Mouse (Mus musculus): ENCODE measurements around the gene Lgals7. TPM values are rescaled to one million over a fixed set of nuclear protein-coding genes. Genes with fewer than 3 reads are reported as not detected.

Gene Lgals7
- polyA plus RNA-seq, 1 experiment from 2014 or later, result 0.66 TPM

GRCm38 (mm10) chr7:28913171-28913570, 49.5 kb downstream of the Lgals7 start:
- no peaks in the 10 kb centered on the region for H3K27me3 ChIP-seq (ENCODE audit: control insufficient read depth, insufficient read depth, low read length)
- DNase-seq (ENCODE audit: low spot score) (no peak), ATAC-seq (ENCODE audit: insufficient read depth, low FRiP score, low TSS enrichment) (no peak)
- no peak overlapping the region for H3K4me3 ChIP-seq (ENCODE audit: low read depth, low read length)
- H3K27ac ChIP-seq (ENCODE audit: low read depth, low read length), result no peak overlapping the region
- peaks cover 34% of the 10 kb centered on the region for H3K36me3 ChIP-seq (ENCODE audit: control insufficient read depth, insufficient read depth, low read length)
- 85% methylated on average over 11 of the region's 11 CpGs for WGBS
- no peaks in the 10 kb centered on the region for H3K9me3 ChIP-seq (ENCODE audit: control insufficient read depth, low read length)
- H3K4me2 ChIP-seq (ENCODE audit: low read depth), result no peak overlapping the region
- no peaks in the 10 kb centered on the region for H3K4me1 ChIP-seq (ENCODE audit: control insufficient read depth, insufficient read depth, low read length)
- no peak overlapping the region for H3K9ac ChIP-seq (ENCODE audit: low read length)

Other genes starting within 250 kb of the Lgals7 start
- gene Acp7, start 232.5 kb upstream of the Lgals7 start, polyA plus RNA-seq (2014; fragmentation: Nextera tagmentation; extraction: Ambion mirVana), result not detected in 2 replicates
- 5.3 and 6.0 TPM in 2 replicates for gene Fbxo27, start 171.0 kb upstream of the Lgals7 start, polyA plus RNA-seq (2014; fragmentation: Nextera tagmentation; extraction: Ambion mirVana)
- gene Fbxo17, start 147.0 kb upstream of the Lgals7 start, polyA plus RNA-seq (2014; fragmentation: Nextera tagmentation; extraction: Ambion mirVana), result 7.3 and 7.7 TPM in 2 replicates
- gene Mrps12, start 122.0 kb upstream of the Lgals7 start, polyA plus RNA-seq (2014; fragmentation: Nextera tagmentation; extraction: Ambion mirVana), result 128 and 129 TPM in 2 replicates
- gene Sars2, start 121.9 kb upstream of the Lgals7 start, polyA plus RNA-seq (2014; fragmentation: Nextera tagmentation; extraction: Ambion mirVana), result 28.8 and 32.4 TPM in 2 replicates
- 1.1 and 1.9 TPM in 2 replicates for gene Ccer2, start 107.7 kb upstream of the Lgals7 start, polyA plus RNA-seq (2014; fragmentation: Nextera tagmentation; extraction: Ambion mirVana)
- 73.0 and 77.0 TPM in 2 replicates for gene Sirt2, start 97.1 kb upstream of the Lgals7 start, polyA plus RNA-seq (2014; fragmentation: Nextera tagmentation; extraction: Ambion mirVana)
- 49.7 and 57.3 TPM in 2 replicates for gene Nfkbib, start 96.3 kb upstream of the Lgals7 start, polyA plus RNA-seq (2014; fragmentation: Nextera tagmentation; extraction: Ambion mirVana)
- 2.6 and 2.8 TPM in 2 replicates for gene Rinl, start 74.9 kb upstream of the Lgals7 start, polyA plus RNA-seq (2014; fragmentation: Nextera tagmentation; extraction: Ambion mirVana)
- gene Hnrnpl, start 55.3 kb upstream of the Lgals7 start, polyA plus RNA-seq (2014; fragmentation: Nextera tagmentation; extraction: Ambion mirVana), result 320 and 326 TPM in 2 replicates
- 88.7 and 90.9 TPM in 2 replicates for gene Ech1, start 38.6 kb upstream of the Lgals7 start, polyA plus RNA-seq (2014; fragmentation: Nextera tagmentation; extraction: Ambion mirVana)
- gene Lgals4, start 30.0 kb upstream of the Lgals7 start, polyA plus RNA-seq (2014; fragmentation: Nextera tagmentation; extraction: Ambion mirVana), result 1.5 and 1.8 TPM in 2 replicates
- gene Capn12, start 17.6 kb downstream of the Lgals7 start, polyA plus RNA-seq (2014; fragmentation: Nextera tagmentation; extraction: Ambion mirVana), result 0.21 and 0.39 TPM in 2 replicates
- gene Actn4, start 98.5 kb downstream of the Lgals7 start, polyA plus RNA-seq (2014; fragmentation: Nextera tagmentation; extraction: Ambion mirVana), result 193 and 201 TPM in 2 replicates
- gene Eif3k, start 118.0 kb downstream of the Lgals7 start, polyA plus RNA-seq (2014; fragmentation: Nextera tagmentation; extraction: Ambion mirVana), result 383 and 388 TPM in 2 replicates
- 4.6 and 6.2 TPM in 2 replicates for gene Map4k1, start 118.2 kb downstream of the Lgals7 start, polyA plus RNA-seq (2014; fragmentation: Nextera tagmentation; extraction: Ambion mirVana)

All from neural tube, embryonic 11.5 days (tissue).